Mouse (Mus musculus) lung, embryonic 16.5 days (tissue): ENCODE results near the gene Ankrd33b. TPM values are rescaled to one million over a fixed set of nuclear protein-coding genes. Genes with fewer than 3 reads are reported as not detected.

ENCODE experiments used
- ATAC-seq: fragments of 200-750 bp; cut with Nextera tagmentation; 2 replicates; pipeline ENCODE4 v1.8.0; 2017; ENCODE audit warnings: low read depth, mild to moderate bottlenecking, moderate library complexity
- H3K27ac ChIP-seq: fragments of 300-500 bp; sonication (generic); 2 replicates; pipeline ENCODE4 v1.5.1; 2014; ENCODE audit warnings: mild to moderate bottlenecking, control low read depth, low read length
- H3K27me3 ChIP-seq: fragments of 300-500 bp; sonication (generic); 2 replicates; pipeline ENCODE4 v1.6.1; 2014; ENCODE audit warnings: low read depth, low read length, mixed read lengths; ENCODE audit not compliant: control insufficient read depth, insufficient read depth
- H3K36me3 ChIP-seq: fragments of 300-500 bp; sonication (generic); 2 replicates; pipeline ENCODE4 v1.6.1; 2014; ENCODE audit warnings: low read length; ENCODE audit not compliant: control insufficient read depth, insufficient read depth
- H3K4me1 ChIP-seq: fragments of 300-500 bp; sonication (generic); replicated peaks from 2 replicates; pipeline ENCODE4 v1.6.1; 2014; ENCODE audit warnings: low read length, mixed read lengths; ENCODE audit not compliant: control insufficient read depth, insufficient read depth
- H3K4me2 ChIP-seq: fragments of 300-500 bp; sonication (generic); 2 replicates; pipeline ENCODE4 v1.6.1; 2014; ENCODE audit warnings: low read depth, low read length, control low read depth
- H3K4me3 ChIP-seq: fragments of 300-500 bp; sonication (generic); 2 replicates; pipeline ENCODE4 v1.5.1; 2014; ENCODE audit warnings: mild to moderate bottlenecking, low read length, control low read depth
- H3K9ac ChIP-seq: fragments of 300-500 bp; sonication (generic); 2 replicates; pipeline ENCODE4 v1.6.1; 2014; ENCODE audit warnings: low read length, control low read depth
- H3K9me3 ChIP-seq: fragments of 300-500 bp; sonication (generic); 2 replicates; pipeline ENCODE4 v1.6.1; 2016; ENCODE audit warnings: low read length; ENCODE audit not compliant: control insufficient read depth
- WGBS: fragments of 180-500 bp; shearing (Covaris S2); extraction: QIAGEN DNeasy Blood & Tissue Kit; methylation state at CpG from one replicate; pipeline ENCODE4 v1.1.7; 2014; 5-methylcytosine and 5-hydroxymethylcytosine counted together
- polyA plus RNA-seq: library from polyadenylated mRNA; unstranded; fragments of >200 nt; fragmentation: Nextera tagmentation; extraction: Ambion mirVana; gene quantifications from 2 replicates; pipeline ENCODE4 v1.2.1, GENCODE M21; 2015

Gene Ankrd33b
- polyA plus RNA-seq, 1 experiment from 2014 or later = 3.9 TPM

- Histone ChIP-seq H3K4me3 (no peak overlapping the region), H3K4me2 (no peak overlapping the region), H3K9ac (no peak overlapping the region), H3K27me3 (no peaks in the 10 kb centered on the region), H3K36me3 (no peaks in the 10 kb centered on the region), H3K4me1 (0 out of 2 replicates have a peak, but pooled peaks cover 5% of the 10 kb centered on the region), H3K9me3 (no peaks in the 10 kb centered on the region; the same call in 1 of the 2 replicates), H3K27ac (no peak overlapping the region)
- ATAC-seq = peak; percentile 31; the same call in 1 of the 2 replicates
- 14% methylated on average over 11 of the region's 11 CpGs for WGBS
These were observed 14.5 kb upstream of the Ankrd33b start for GRCm38 (mm10) chr15:31381936-31382468.

- ATAC-seq = no peak
- no peaks in the 10 kb centered on the region for H3K9me3 ChIP-seq
- WGBS = 82% methylated on average over 3 of the region's 3 CpGs
These were observed 11.9 kb upstream of the Ankrd33b start for GRCm38 (mm10) chr15:31379471-31379870.

GRCm38 (mm10) chr15:31375212-31375611, 7.7 kb upstream of the Ankrd33b start:
- no peaks in the 10 kb centered on the region for H3K9me3 ChIP-seq
- peak; percentile 61; the same call in 1 of the 2 replicates for ATAC-seq
- H3K27ac ChIP-seq = no peak overlapping the region
- H3K9ac ChIP-seq = no peak overlapping the region
- H3K27me3 ChIP-seq = no peaks in the 10 kb centered on the region
- 22% methylated on average over 4 of the region's 4 CpGs for WGBS
- H3K36me3 ChIP-seq = no peaks in the 10 kb centered on the region
- no peak overlapping the region for H3K4me3 ChIP-seq
- no peaks in the 10 kb centered on the region for H3K4me1 ChIP-seq
- no peak overlapping the region for H3K4me2 ChIP-seq

More at GRCm38 (mm10) chr15:31379471-31379870, 11.9 kb upstream of the Ankrd33b start:
- no peaks in the 10 kb centered on the region for H3K27me3 ChIP-seq
- no peak overlapping the region for H3K4me3 ChIP-seq
- no peak overlapping the region for H3K9ac ChIP-seq
- H3K4me2 ChIP-seq = no peak overlapping the region
- H3K27ac ChIP-seq = no peak overlapping the region
- 0 out of 2 replicates have a peak, but pooled peaks cover 5% of the 10 kb centered on the region for H3K4me1 ChIP-seq
- H3K36me3 ChIP-seq = no peaks in the 10 kb centered on the region

- ATAC-seq = no peak
- WGBS = 11% methylated on average over 12 of the region's 12 CpGs
- Histone ChIP-seq H3K27me3 (peaks cover 27% of the 10 kb centered on the region), H3K4me3 (no peak overlapping the region), H3K36me3 (no peaks in the 10 kb centered on the region), H3K27ac (no peak overlapping the region), H3K9me3 (no peaks in the 10 kb centered on the region), H3K4me2 (no peak overlapping the region), H3K4me1 (peaks cover 24% of the 10 kb centered on the region), H3K9ac (no peak overlapping the region)
These were observed 1.6 kb upstream of the Ankrd33b start for GRCm38 (mm10) chr15:31369125-31369612.

- H3K9me3 ChIP-seq = no peaks in the 10 kb centered on the region
- H3K4me2 ChIP-seq = no peak overlapping the region
- peaks cover 24% of the 10 kb centered on the region for H3K4me1 ChIP-seq
- no peak overlapping the region for H3K4me3 ChIP-seq
- H3K27me3 ChIP-seq = peaks cover 27% of the 10 kb centered on the region
- WGBS = 21% methylated on average over 8 of the region's 8 CpGs
- H3K36me3 ChIP-seq = no peaks in the 10 kb centered on the region
- no peak for ATAC-seq
- no peak overlapping the region for H3K9ac ChIP-seq
- no peak overlapping the region for H3K27ac ChIP-seq
These were observed 1.0 kb upstream of the Ankrd33b start for GRCm38 (mm10) chr15:31368556-31368955.

- H3K9me3 ChIP-seq = no peaks in the 10 kb centered on the region
- under 1% methylated on average over 51 of the region's 72 CpGs for WGBS
- H3K27ac ChIP-seq = no peak overlapping the region; the same call in 1 of the 2 replicates
- H3K9ac ChIP-seq = peak overlapping the region; percentile 73
- peaks cover 27% of the 10 kb centered on the region for H3K27me3 ChIP-seq
- peak; percentile 45 for ATAC-seq
- H3K36me3 ChIP-seq = no peaks in the 10 kb centered on the region
- peaks cover 24% of the 10 kb centered on the region for H3K4me1 ChIP-seq
- peak overlapping the region; percentile 72 for H3K4me3 ChIP-seq
- H3K4me2 ChIP-seq = peak overlapping the region; percentile 100
These were observed 688 bp downstream of the Ankrd33b start for GRCm38 (mm10) chr15:31366596-31367480.

- peak overlapping the region; percentile 100 for H3K4me2 ChIP-seq
- H3K4me3 ChIP-seq = peak overlapping the region; percentile 72
- H3K27ac ChIP-seq = peak overlapping the region; percentile 10; the same call in 1 of the 2 replicates
- H3K36me3 ChIP-seq = no peaks in the 10 kb centered on the region
- WGBS = 3% methylated on average over 37 of the region's 37 CpGs
- peaks cover 27% of the 10 kb centered on the region for H3K27me3 ChIP-seq
- no peaks in the 10 kb centered on the region for H3K9me3 ChIP-seq
- H3K9ac ChIP-seq = peak overlapping the region; percentile 73
- peaks cover 24% of the 10 kb centered on the region for H3K4me1 ChIP-seq
- peak; percentile 39; the same call in 1 of the 2 replicates for ATAC-seq
These were observed 1.6 kb downstream of the Ankrd33b start for GRCm38 (mm10) chr15:31365720-31366591.

GRCm38 (mm10) chr15:31365041-31365719, 2.3 kb downstream of the Ankrd33b start:
- WGBS = 30% methylated on average over 11 of the region's 11 CpGs
- peak overlapping the region; percentile 72 for H3K4me3 ChIP-seq
- peak overlapping the region; percentile 73 for H3K9ac ChIP-seq
- peaks cover 24% of the 10 kb centered on the region for H3K4me1 ChIP-seq
- no peaks in the 10 kb centered on the region for H3K9me3 ChIP-seq
- no peak for ATAC-seq
- peaks cover 27% of the 10 kb centered on the region for H3K27me3 ChIP-seq
- H3K27ac ChIP-seq = no peak overlapping the region
- no peaks in the 10 kb centered on the region for H3K36me3 ChIP-seq
- H3K4me2 ChIP-seq = peak overlapping the region; percentile 100
